Mouse (Mus musculus) ES-E14 (cell line): ENCODE results near the gene Cfl1.

Experiments
- ZC3H11A ChIP-seq: IDR thresholded peaks from 2 replicates; pipeline ENCODE4 v1.6.1; 2012; ENCODE audit warnings: low read depth, mild to moderate bottlenecking, inconsistent platforms, low read length, borderline replicate concordance
- ZNF384 ChIP-seq: IDR thresholded peaks from 2 replicates; pipeline ENCODE4 v1.6.1; 2012; ENCODE audit warnings: low read depth, low read length, inconsistent platforms

DNA sequence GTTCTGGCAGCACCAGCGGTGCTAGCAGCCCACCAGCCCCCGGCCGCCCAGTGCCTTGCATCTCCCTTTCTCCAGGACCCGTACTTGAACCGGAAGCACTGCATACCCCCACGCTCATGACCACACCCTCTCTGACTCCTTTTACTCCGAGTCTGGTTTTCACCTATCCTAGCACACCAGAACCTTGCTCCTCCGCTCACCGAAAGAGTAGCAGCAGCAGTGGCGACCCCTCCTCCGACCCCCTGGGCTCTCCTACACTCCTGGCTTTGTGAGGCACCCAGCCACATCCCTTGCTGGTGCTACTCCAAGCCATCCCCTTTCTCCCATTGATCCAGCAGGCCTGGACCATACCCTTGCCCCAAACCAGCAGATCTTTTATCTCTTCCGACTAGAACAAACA is 35.2 kb upstream of the Cfl1 start:
- no peak for TF ChIP-seq ZC3H11A
- no peak for TF ChIP-seq ZNF384
